Mouse (Mus musculus): Measurements from ENCODE around the gene Nusap1. TPM values are rescaled to one million over a fixed set of nuclear protein-coding genes. Genes with fewer than 3 reads are reported as not detected.

Nusap1 gene
- total RNA-seq, 1 experiment: 28.4 TPM

- Histone ChIP-seq H3K4me1 (ENCODE audit: control insufficient read depth in 2 of 2, insufficient read depth in 2 of 2, low read length in 2 of 2, poor library complexity in 1 of 2) (no peaks in the 10 kb centered on the region), H3K27ac (ENCODE audit: insufficient read depth, low read depth, low read length, poor library complexity, severe bottlenecking) (no peak overlapping the region), H3K9ac (ENCODE audit: insufficient read depth, low read depth, low read length, poor library complexity, severe bottlenecking) (no peak overlapping the region), H3K36me3 (ENCODE audit: control insufficient read depth, insufficient read depth, low read length, poor library complexity, severe bottlenecking) (peaks cover 2% of the 10 kb centered on the region; the same call in 1 of the 2 replicates), H3K4me3 (ENCODE audit: insufficient read depth in 1 of 2, low read depth in 1 of 2, low read length in 2 of 2, poor library complexity in 1 of 2, severe bottlenecking in 1 of 2) (no peak overlapping the region), H3K9me3 (ENCODE audit: control insufficient read depth, insufficient read depth, low read depth, low read length) (no peaks in the 10 kb centered on the region)
- in situ Hi-C loops (cut with MboI; ENCODE audit: low sequenced_read_pairs in 2 of 2, unreplicated experiment in 2 of 2): no loop called here
- TF ChIP-seq ZNF384 (IDR thresholded peaks at IDR 0.05; ENCODE audit: low read depth, low read length) (no peak), MAFK (IDR thresholded peaks at IDR 0.05; ENCODE audit: insufficient read depth, low read depth, low read length) (no peak), HCFC1 (IDR thresholded peaks at IDR 0.05; ENCODE audit: borderline replicate concordance, insufficient read depth, low read length) (no peak), CHD2 (IDR thresholded peaks at IDR 0.05; ENCODE audit: low read depth, low read length) (no peak), ZC3H11A (IDR thresholded peaks at IDR 0.05; ENCODE audit: borderline replicate concordance, low read depth, low read length) (no peak)
- DNase-seq (ENCODE audit: low read depth, low spot score): no peak
Observed at GRCm38 (mm10) chr2:119694826-119695225, 76.7 kb downstream of the Nusap1 start.

- in situ Hi-C loops (cut with MboI; ENCODE audit: low sequenced_read_pairs in 2 of 2, unreplicated experiment in 2 of 2): no loop called here
- Histone ChIP-seq H3K9me3 (ENCODE audit: control insufficient read depth, insufficient read depth, low read depth, low read length) (no peaks in the 10 kb centered on the region), H3K36me3 (ENCODE audit: control insufficient read depth, insufficient read depth, low read length, poor library complexity, severe bottlenecking) (peaks cover 2% of the 10 kb centered on the region; the same call in 1 of the 2 replicates), H3K4me1 (ENCODE audit: control insufficient read depth in 2 of 2, insufficient read depth in 2 of 2, low read length in 2 of 2, poor library complexity in 1 of 2) (no peaks in the 10 kb centered on the region), H3K4me3 (ENCODE audit: insufficient read depth in 1 of 2, low read depth in 1 of 2, low read length in 2 of 2, poor library complexity in 1 of 2, severe bottlenecking in 1 of 2) (no peak overlapping the region), H3K9ac (ENCODE audit: insufficient read depth, low read depth, low read length, poor library complexity, severe bottlenecking) (no peak overlapping the region), H3K27ac (ENCODE audit: insufficient read depth, low read depth, low read length, poor library complexity, severe bottlenecking) (no peak overlapping the region)
- DNase-seq (ENCODE audit: low read depth, low spot score): no peak
- TF ChIP-seq ZNF384 (IDR thresholded peaks at IDR 0.05; ENCODE audit: low read depth, low read length) (no peak), CHD2 (IDR thresholded peaks at IDR 0.05; ENCODE audit: low read depth, low read length) (no peak), HCFC1 (IDR thresholded peaks at IDR 0.05; ENCODE audit: borderline replicate concordance, insufficient read depth, low read length) (no peak), MAFK (IDR thresholded peaks at IDR 0.05; ENCODE audit: insufficient read depth, low read depth, low read length) (no peak), ZC3H11A (IDR thresholded peaks at IDR 0.05; ENCODE audit: borderline replicate concordance, low read depth, low read length) (no peak)
Observed at GRCm38 (mm10) chr2:119696111-119696510, 78.0 kb downstream of the Nusap1 start.

GRCm38 (mm10) chr2:119698472-119698871, 80.4 kb downstream of the Nusap1 start:
- Histone ChIP-seq H3K27ac (ENCODE audit: insufficient read depth, low read depth, low read length, poor library complexity, severe bottlenecking) (no peak overlapping the region), H3K4me3 (ENCODE audit: insufficient read depth in 1 of 2, low read depth in 1 of 2, low read length in 2 of 2, poor library complexity in 1 of 2, severe bottlenecking in 1 of 2) (no peak overlapping the region), H3K9me3 (ENCODE audit: control insufficient read depth, insufficient read depth, low read depth, low read length) (no peaks in the 10 kb centered on the region), H3K4me1 (ENCODE audit: control insufficient read depth in 2 of 2, insufficient read depth in 2 of 2, low read length in 2 of 2, poor library complexity in 1 of 2) (no peaks in the 10 kb centered on the region), H3K9ac (ENCODE audit: insufficient read depth, low read depth, low read length, poor library complexity, severe bottlenecking) (no peak overlapping the region), H3K36me3 (ENCODE audit: control insufficient read depth, insufficient read depth, low read length, poor library complexity, severe bottlenecking) (no peaks in the 10 kb centered on the region; the same call in 1 of the 2 replicates)
- no peak for DNase-seq (ENCODE audit: low read depth, low spot score)
- in situ Hi-C loops (cut with MboI; ENCODE audit: low sequenced_read_pairs in 2 of 2, unreplicated experiment in 2 of 2): no loop called here
- TF ChIP-seq CHD2 (IDR thresholded peaks at IDR 0.05; ENCODE audit: low read depth, low read length) (no peak), HCFC1 (IDR thresholded peaks at IDR 0.05; ENCODE audit: borderline replicate concordance, insufficient read depth, low read length) (no peak), MAFK (IDR thresholded peaks at IDR 0.05; ENCODE audit: insufficient read depth, low read depth, low read length) (no peak), ZC3H11A (IDR thresholded peaks at IDR 0.05; ENCODE audit: borderline replicate concordance, low read depth, low read length) (no peak), ZNF384 (IDR thresholded peaks at IDR 0.05; ENCODE audit: low read depth, low read length) (no peak)

GRCm38 (mm10) chr2:119699962-119700361, 81.9 kb downstream of the Nusap1 start:
- in situ Hi-C loops (cut with MboI; ENCODE audit: low sequenced_read_pairs in 2 of 2, unreplicated experiment in 2 of 2): no loop called here
- TF ChIP-seq HCFC1 (IDR thresholded peaks at IDR 0.05; ENCODE audit: borderline replicate concordance, insufficient read depth, low read length) (no peak), MAFK (IDR thresholded peaks at IDR 0.05; ENCODE audit: insufficient read depth, low read depth, low read length) (no peak), CHD2 (IDR thresholded peaks at IDR 0.05; ENCODE audit: low read depth, low read length) (no peak), ZNF384 (IDR thresholded peaks at IDR 0.05; ENCODE audit: low read depth, low read length) (no peak), ZC3H11A (IDR thresholded peaks at IDR 0.05; ENCODE audit: borderline replicate concordance, low read depth, low read length) (no peak)
- no peak overlapping the region for H3K27ac ChIP-seq (ENCODE audit: insufficient read depth, low read depth, low read length, poor library complexity, severe bottlenecking)
- no peaks in the 10 kb centered on the region for H3K4me1 ChIP-seq (ENCODE audit: control insufficient read depth in 2 of 2, insufficient read depth in 2 of 2, low read length in 2 of 2, poor library complexity in 1 of 2)
- no peaks in the 10 kb centered on the region; the same call in 1 of the 2 replicates for H3K36me3 ChIP-seq (ENCODE audit: control insufficient read depth, insufficient read depth, low read length, poor library complexity, severe bottlenecking)
- no peak overlapping the region for H3K9ac ChIP-seq (ENCODE audit: insufficient read depth, low read depth, low read length, poor library complexity, severe bottlenecking)
- no peak for DNase-seq (ENCODE audit: low read depth, low spot score)
- H3K4me3 ChIP-seq (ENCODE audit: insufficient read depth in 1 of 2, low read depth in 1 of 2, low read length in 2 of 2, poor library complexity in 1 of 2, severe bottlenecking in 1 of 2): no peak overlapping the region
- H3K9me3 ChIP-seq (ENCODE audit: control insufficient read depth, insufficient read depth, low read depth, low read length): no peaks in the 10 kb centered on the region

Other genes starting within 250 kb of the Nusap1 start
- gene Ino80, start 140.6 kb upstream of the Nusap1 start, total RNA-seq (2012; rRNA removed): 38.8 and 39.2 TPM in 2 replicates
- 1.1 and 2.0 TPM in 2 replicates for gene Exd1, start 70.7 kb upstream of the Nusap1 start, total RNA-seq (2012; rRNA removed)
- 21.5 and 29.7 TPM in 2 replicates for gene Chp1, start 70.6 kb upstream of the Nusap1 start, total RNA-seq (2012; rRNA removed)
- 23.6 and 27.1 TPM in 2 replicates for gene Oip5, start 171 bp downstream of the Nusap1 start, total RNA-seq (2012; rRNA removed)
- 14.4 and 18.6 TPM in 2 replicates for gene Ndufaf1, start 44.5 kb downstream of the Nusap1 start, total RNA-seq (2012; rRNA removed)
- 10.3 and 12.1 TPM in 2 replicates for gene Rtf1, start 56.8 kb downstream of the Nusap1 start, total RNA-seq (2012; rRNA removed)
- 9.2 and 16.4 TPM in 2 replicates for gene Itpka, start 124.0 kb downstream of the Nusap1 start, total RNA-seq (2012; rRNA removed)
- gene Ltk, start 142.1 kb downstream of the Nusap1 start, total RNA-seq (2012; rRNA removed): 0.85 and 2.8 TPM in 2 replicates
- gene Rpap1, start 169.2 kb downstream of the Nusap1 start, total RNA-seq (2012; rRNA removed): 46.6 and 81.9 TPM in 2 replicates
- gene Tyro3, start 179.4 kb downstream of the Nusap1 start, total RNA-seq (2012; rRNA removed): 66.2 and 127 TPM in 2 replicates